Mouse (Mus musculus): ENCODE measurements at regions not wholly inside any gene's neighbourhood (a gene's known extent, or its start where the extent isn't known, plus 50 kb on each side); places are given as distances from the start of the nearest gene placed in this dataset.

- Histone ChIP-seq H3K36me3 (ENCODE audit: control insufficient read depth, insufficient read depth, low read length) (no peaks in the 10 kb centered on the region), H3K27me3 (ENCODE audit: control insufficient read depth, insufficient read depth, low read length) (no peaks in the 10 kb centered on the region), H3K4me1 (ENCODE audit: control insufficient read depth, insufficient read depth, low read length) (peaks cover 5% of the 10 kb centered on the region), H3K4me3 (ENCODE audit: control insufficient read depth, low read depth, low read length) (no peak overlapping the region), H3K27ac (ENCODE audit: control insufficient read depth, insufficient read depth, low read depth, low read length) (no peak overlapping the region)
- TF ChIP-seq CTCF (IDR thresholded peaks at IDR 0.05; ENCODE audit: control insufficient read depth, insufficient read depth, insufficient replicate concordance, low read depth, low read length) = no peak
- no peak for TF ChIP-seq POLR2A (IDR thresholded peaks at IDR 0.05; ENCODE audit: control insufficient read depth, low read depth, low read length)
Measured at GRCm38 (mm10) chr9:69670551-69671044, 90.1 kb downstream of the Foxb1 start.

- H3K36me3 ChIP-seq (ENCODE audit: control insufficient read depth, insufficient read depth, low read length) = no peaks in the 10 kb centered on the region
- no peak overlapping the region for H3K4me3 ChIP-seq (ENCODE audit: control insufficient read depth, low read depth, low read length)
- peaks cover 5% of the 10 kb centered on the region for H3K4me1 ChIP-seq (ENCODE audit: control insufficient read depth, insufficient read depth, low read length)
- no peak for TF ChIP-seq POLR2A (IDR thresholded peaks at IDR 0.05; ENCODE audit: control insufficient read depth, low read depth, low read length)
- H3K27ac ChIP-seq (ENCODE audit: control insufficient read depth, insufficient read depth, low read depth, low read length) = no peak overlapping the region
- H3K27me3 ChIP-seq (ENCODE audit: control insufficient read depth, insufficient read depth, low read length) = no peaks in the 10 kb centered on the region
Measured at GRCm38 (mm10) chr9:69669611-69670550, 90.9 kb downstream of the Foxb1 start.

- H3K4me3 ChIP-seq (ENCODE audit: control insufficient read depth, low read depth, low read length) = no peak overlapping the region
- H3K27ac ChIP-seq (ENCODE audit: control insufficient read depth, insufficient read depth, low read depth, low read length) = no peak overlapping the region
- no peak for TF ChIP-seq POLR2A (IDR thresholded peaks at IDR 0.05; ENCODE audit: control insufficient read depth, low read depth, low read length)
- no peak for TF ChIP-seq CTCF (IDR thresholded peaks at IDR 0.05; ENCODE audit: control insufficient read depth, insufficient read depth, insufficient replicate concordance, low read depth, low read length)
- no peaks in the 10 kb centered on the region for H3K36me3 ChIP-seq (ENCODE audit: control insufficient read depth, insufficient read depth, low read length)
- peaks cover 5% of the 10 kb centered on the region for H3K4me1 ChIP-seq (ENCODE audit: control insufficient read depth, insufficient read depth, low read length)
- H3K27me3 ChIP-seq (ENCODE audit: control insufficient read depth, insufficient read depth, low read length) = no peaks in the 10 kb centered on the region
Measured at GRCm38 (mm10) chr9:69668475-69669090, 92.2 kb downstream of the Foxb1 start.

GRCm38 (mm10) chr9:69667064-69667533 lies 93.6 kb downstream of the Foxb1 start:
- H3K36me3 ChIP-seq (ENCODE audit: control insufficient read depth, insufficient read depth, low read length) = no peaks in the 10 kb centered on the region
- no peak overlapping the region for H3K27ac ChIP-seq (ENCODE audit: control insufficient read depth, insufficient read depth, low read depth, low read length)
- peaks cover 5% of the 10 kb centered on the region for H3K4me1 ChIP-seq (ENCODE audit: control insufficient read depth, insufficient read depth, low read length)
- no peaks in the 10 kb centered on the region for H3K27me3 ChIP-seq (ENCODE audit: control insufficient read depth, insufficient read depth, low read length)
- H3K4me3 ChIP-seq (ENCODE audit: control insufficient read depth, low read depth, low read length) = no peak overlapping the region
- TF ChIP-seq CTCF (IDR thresholded peaks at IDR 0.05; ENCODE audit: control insufficient read depth, insufficient read depth, insufficient replicate concordance, low read depth, low read length) = no peak
- no peak for TF ChIP-seq POLR2A (IDR thresholded peaks at IDR 0.05; ENCODE audit: control insufficient read depth, low read depth, low read length)

- Histone ChIP-seq H3K36me3 (ENCODE audit: control insufficient read depth, insufficient read depth, low read length) (no peaks in the 10 kb centered on the region), H3K27me3 (ENCODE audit: control insufficient read depth, insufficient read depth, low read length) (no peaks in the 10 kb centered on the region), H3K27ac (ENCODE audit: control insufficient read depth, insufficient read depth, low read depth, low read length) (no peak overlapping the region), H3K4me1 (ENCODE audit: control insufficient read depth, insufficient read depth, low read length) (no peaks in the 10 kb centered on the region), H3K4me3 (ENCODE audit: control insufficient read depth, low read depth, low read length) (no peak overlapping the region)
- TF ChIP-seq POLR2A (IDR thresholded peaks at IDR 0.05; ENCODE audit: control insufficient read depth, low read depth, low read length) = no peak
- no peak for TF ChIP-seq CTCF (IDR thresholded peaks at IDR 0.05; ENCODE audit: control insufficient read depth, insufficient read depth, insufficient replicate concordance, low read depth, low read length)
Measured at GRCm38 (mm10) chr9:69664201-69664600, 96.5 kb downstream of the Foxb1 start.

GRCm38 (mm10) chr9:69662394-69662793 lies 98.3 kb downstream of the Foxb1 start:
- no peaks in the 10 kb centered on the region for H3K4me1 ChIP-seq (ENCODE audit: control insufficient read depth, insufficient read depth, low read length)
- H3K27ac ChIP-seq (ENCODE audit: control insufficient read depth, insufficient read depth, low read depth, low read length) = no peak overlapping the region
- H3K4me3 ChIP-seq (ENCODE audit: control insufficient read depth, low read depth, low read length) = no peak overlapping the region
- peak; percentile 11; the same call in 1 of the 2 replicates for TF ChIP-seq CTCF (IDR thresholded peaks at IDR 0.05; ENCODE audit: control insufficient read depth, insufficient read depth, insufficient replicate concordance, low read depth, low read length)
- no peak for TF ChIP-seq POLR2A (IDR thresholded peaks at IDR 0.05; ENCODE audit: control insufficient read depth, low read depth, low read length)
- no peaks in the 10 kb centered on the region for H3K36me3 ChIP-seq (ENCODE audit: control insufficient read depth, insufficient read depth, low read length)
- no peaks in the 10 kb centered on the region for H3K27me3 ChIP-seq (ENCODE audit: control insufficient read depth, insufficient read depth, low read length)

GRCm38 (mm10) chr9:69658276-69658675 lies 102.5 kb downstream of the Foxb1 start:
- TF ChIP-seq CTCF (IDR thresholded peaks at IDR 0.05; ENCODE audit: control insufficient read depth, insufficient read depth, insufficient replicate concordance, low read depth, low read length) = no peak
- TF ChIP-seq POLR2A (IDR thresholded peaks at IDR 0.05; ENCODE audit: control insufficient read depth, low read depth, low read length) = no peak
- Histone ChIP-seq H3K27ac (ENCODE audit: control insufficient read depth, insufficient read depth, low read depth, low read length) (no peak overlapping the region), H3K27me3 (ENCODE audit: control insufficient read depth, insufficient read depth, low read length) (no peaks in the 10 kb centered on the region), H3K36me3 (ENCODE audit: control insufficient read depth, insufficient read depth, low read length) (no peaks in the 10 kb centered on the region), H3K4me3 (ENCODE audit: control insufficient read depth, low read depth, low read length) (no peak overlapping the region), H3K4me1 (ENCODE audit: control insufficient read depth, insufficient read depth, low read length) (no peaks in the 10 kb centered on the region)
